Mouse (Mus musculus) lung, postnatal 0 days (tissue): ENCODE measurements around the gene Cilp. TPM values are rescaled to one million over a fixed set of nuclear protein-coding genes. Genes with fewer than 3 reads are reported as not detected.
"Not testable (repeated sequence)": the region's sequence is repeated elsewhere in the genome, so short reads cannot be mapped to it uniquely, and the experiment has no call there.

ENCODE experiments used
- ATAC-seq: fragments of 200-750 bp; cut with Nextera tagmentation; 2 replicates; pipeline ENCODE4 v1.8.0; 2017; ENCODE audit warnings: moderate library complexity
- DNase-seq: peaks from one replicate; pipeline ENCODE4 v3.0.0-alpha.2; 2016; ENCODE audit warnings: low spot score
- H3K27ac ChIP-seq: fragments of 300-500 bp; sonication (generic); 2 replicates; pipeline ENCODE4 v1.5.1; 2014; ENCODE audit warnings: antibody characterized with exemption, mild to moderate bottlenecking, low read length, mixed read lengths
- H3K27me3 ChIP-seq: fragments of 300-500 bp; sonication (generic); replicated peaks from 2 replicates; pipeline ENCODE4 v1.6.1; 2014; ENCODE audit warnings: low read length, mixed read lengths; ENCODE audit not compliant: insufficient read depth
- H3K36me3 ChIP-seq: fragments of 300-500 bp; sonication (generic); 2 replicates; pipeline ENCODE4 v1.6.1; 2014; ENCODE audit warnings: low read length, mixed read lengths; ENCODE audit not compliant: insufficient read depth
- H3K4me1 ChIP-seq: fragments of 300-500 bp; sonication (generic); 2 replicates; pipeline ENCODE4 v1.6.1; 2014; ENCODE audit warnings: antibody characterized with exemption, low read depth, low read length, mixed read lengths; ENCODE audit not compliant: insufficient read depth
- H3K4me2 ChIP-seq: fragments of 300-500 bp; sonication (generic); replicated peaks from 2 replicates; pipeline ENCODE4 v1.6.1; 2014; ENCODE audit warnings: low read depth, mild to moderate bottlenecking, low read length, moderate library complexity, mixed read lengths
- H3K4me3 ChIP-seq: fragments of 300-500 bp; sonication (generic); 2 replicates; pipeline ENCODE4 v1.5.1; 2014; ENCODE audit warnings: low read depth, low read length
- H3K9ac ChIP-seq: fragments of 300-500 bp; sonication (generic); replicated peaks from 2 replicates; pipeline ENCODE4 v1.6.1; 2014; ENCODE audit warnings: low read depth, mild to moderate bottlenecking
- H3K9me3 ChIP-seq: fragments of 300-500 bp; sonication (generic); 2 replicates; pipeline ENCODE4 v1.6.1; 2016; ENCODE audit warnings: low read length, mixed read lengths
- CTCF ChIP-seq: IDR thresholded peaks from 2 replicates; pipeline ENCODE4 v1.5.1; 2016; ENCODE audit warnings: antibody characterized with exemption, mild to moderate bottlenecking
- EP300 ChIP-seq: IDR thresholded peaks from 2 replicates; pipeline ENCODE4 v1.6.1; 2016; ENCODE audit warnings: antibody characterized with exemption, mild to moderate bottlenecking, control low read depth
- WGBS: fragments of 180-500 bp; shearing (Covaris S2); extraction: QIAGEN DNeasy Blood & Tissue Kit; methylation state at CpG from one replicate; pipeline ENCODE4 v1.1.7; 2014; 5-methylcytosine and 5-hydroxymethylcytosine counted together
- polyA plus RNA-seq: library from polyadenylated mRNA; unstranded; fragments of >200 nt; fragmentation: Nextera tagmentation; extraction: Ambion mirVana; gene quantifications from 2 replicates; pipeline ENCODE4 v1.2.1, GENCODE M21; 2015

Gene Cilp
- polyA plus RNA-seq, 1 experiment from 2014 or later: 0.13 TPM

DNA sequence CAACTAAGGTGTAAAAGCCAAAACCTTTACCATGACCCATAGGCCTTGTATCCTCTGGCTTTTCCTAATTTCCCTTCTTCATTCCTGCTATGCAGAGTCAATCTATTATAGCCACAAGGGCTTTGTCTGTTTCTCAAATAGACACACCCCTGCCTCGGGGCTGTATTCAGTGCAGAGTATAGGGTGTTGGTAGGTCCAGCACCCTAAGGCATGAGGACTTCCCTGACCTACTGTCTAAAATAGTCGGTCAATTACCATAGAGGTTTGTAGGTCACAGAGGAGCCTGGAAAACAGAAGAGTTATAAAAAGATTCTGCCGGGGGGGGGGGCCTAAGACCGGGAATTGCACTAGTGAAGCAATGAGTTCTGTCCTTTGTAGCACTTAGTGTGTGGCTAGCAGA lies 8.9 kb downstream of the Cilp start:
- no peak for ATAC-seq
- H3K36me3 ChIP-seq: no peaks in the 10 kb centered on the region
- no peaks in the 10 kb centered on the region for H3K4me1 ChIP-seq
- WGBS: 70% methylated on average over 4 of the region's 4 CpGs
- H3K9me3 ChIP-seq: no peaks in the 10 kb centered on the region
- H3K4me2 ChIP-seq: no peak overlapping the region
- no peak overlapping the region for H3K4me3 ChIP-seq
- H3K27ac ChIP-seq: no peak overlapping the region
- no peaks in the 10 kb centered on the region for H3K27me3 ChIP-seq
- no peak for DNase-seq
- TF ChIP-seq CTCF: no peak
- no peak for TF ChIP-seq EP300
- H3K9ac ChIP-seq: no peak overlapping the region

DNA sequence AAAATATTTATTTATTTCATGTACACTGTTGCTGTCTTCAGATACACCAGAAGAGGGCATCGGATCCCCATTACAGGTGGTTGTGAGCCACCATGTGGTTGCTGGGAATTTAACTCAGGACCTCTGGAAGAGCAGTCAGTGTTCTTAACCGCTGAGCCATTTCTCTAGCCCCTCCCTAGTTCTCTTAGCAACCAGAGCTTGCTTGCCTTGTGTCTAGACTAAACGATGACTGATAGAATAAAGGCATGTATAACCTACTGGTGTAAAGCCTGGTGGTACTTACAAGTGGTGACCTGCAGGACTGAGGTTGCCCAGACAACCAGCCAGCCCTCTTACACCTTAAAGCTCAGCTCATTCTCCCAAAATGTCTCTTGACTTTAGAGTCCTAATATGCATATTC lies 9.9 kb downstream of the Cilp start:
- ATAC-seq, DNase-seq: not testable (repeated sequence)
- WGBS: 71% methylated on average over 3 of the region's 3 CpGs

DNA sequence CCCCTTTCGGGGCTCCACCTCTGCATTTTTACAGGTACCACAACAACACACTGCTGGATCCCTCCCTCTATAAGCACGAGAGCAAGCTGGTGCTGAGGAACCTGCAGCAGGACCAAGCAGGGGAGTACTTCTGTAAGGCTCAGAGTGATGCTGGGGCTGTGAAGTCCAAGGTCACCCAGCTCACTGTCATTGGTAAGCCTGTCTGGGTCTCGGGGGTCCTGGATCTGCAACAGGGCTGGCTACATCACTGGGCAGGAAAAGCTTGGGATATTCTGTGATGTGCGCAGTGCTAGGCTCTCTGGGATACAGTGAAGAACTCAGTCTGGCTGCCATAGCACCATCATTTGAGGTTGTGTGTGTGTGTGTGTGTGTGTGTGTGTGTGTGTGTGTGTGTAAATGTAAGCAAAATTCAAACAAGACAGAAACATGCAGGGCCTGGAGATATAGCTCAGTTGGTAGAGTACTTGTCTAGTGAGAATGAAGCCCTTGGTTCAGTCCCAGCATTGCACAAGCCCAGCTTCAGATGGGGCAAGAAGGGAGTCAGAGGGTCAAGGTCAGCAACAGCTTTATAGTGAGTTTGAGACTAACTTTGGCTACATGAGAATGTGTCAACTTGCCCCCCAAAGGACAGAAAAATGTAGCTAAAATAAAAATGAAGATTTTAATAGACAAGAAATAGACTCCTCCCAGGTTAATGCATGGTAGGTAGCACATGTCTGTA lies 11.0 kb downstream of the Cilp start:
- DNase-seq (no peak), ATAC-seq (no peak)
- H3K4me2 ChIP-seq: no peak overlapping the region
- no peaks in the 10 kb centered on the region for H3K27me3 ChIP-seq
- H3K4me1 ChIP-seq: no peaks in the 10 kb centered on the region
- whole genome bisulfite sequencing: 81% methylated on average over 4 of the region's 4 CpGs
- H3K9ac ChIP-seq: no peak overlapping the region
- H3K36me3 ChIP-seq: no peaks in the 10 kb centered on the region
- H3K9me3 ChIP-seq: no peaks in the 10 kb centered on the region
- TF ChIP-seq EP300 (no peak), CTCF (no peak)
- H3K27ac ChIP-seq: no peak overlapping the region
- H3K4me3 ChIP-seq: no peak overlapping the region

More for the DNA sequence above, 9.9 kb downstream of the Cilp start:
- not testable (repeated sequence) for H3K4me1 ChIP-seq, H3K4me2 ChIP-seq, H3K9me3 ChIP-seq, H3K36me3 ChIP-seq, H3K4me3 ChIP-seq, H3K9ac ChIP-seq, H3K27me3 ChIP-seq, H3K27ac ChIP-seq

DNA sequence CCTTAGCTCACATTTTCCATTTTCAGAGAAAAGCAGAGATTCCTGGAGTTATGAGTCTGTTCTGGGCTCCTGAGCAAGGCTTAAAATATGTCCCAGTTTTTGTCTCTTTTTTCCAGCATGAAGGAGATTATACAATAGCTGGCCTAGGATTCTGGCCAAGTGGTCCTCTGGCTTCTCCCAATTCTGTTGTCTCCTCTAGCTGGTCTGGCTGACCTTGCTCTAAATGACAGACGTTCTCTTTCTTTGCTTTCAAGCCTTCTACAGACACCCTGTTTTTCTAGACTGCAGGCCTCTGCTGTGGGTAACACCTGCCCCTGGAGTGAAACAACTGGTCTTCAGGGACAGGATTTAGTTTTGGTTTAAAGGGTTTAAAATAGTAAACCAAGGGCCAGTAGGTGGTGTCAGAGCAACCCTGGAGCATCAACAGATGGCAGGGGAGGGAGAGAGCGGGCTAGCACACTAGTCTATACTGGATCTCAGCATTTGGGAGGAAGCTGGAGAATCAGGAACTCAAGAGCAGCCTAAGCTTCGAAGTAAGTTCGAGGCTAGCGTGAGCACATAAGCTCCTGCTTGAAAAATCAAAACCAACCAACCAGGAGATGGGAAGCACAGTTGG lies 16.7 kb downstream of the Cilp start:
- WGBS: 77% methylated on average over 5 of the region's 5 CpGs
- DNase-seq: no peak

DNA sequence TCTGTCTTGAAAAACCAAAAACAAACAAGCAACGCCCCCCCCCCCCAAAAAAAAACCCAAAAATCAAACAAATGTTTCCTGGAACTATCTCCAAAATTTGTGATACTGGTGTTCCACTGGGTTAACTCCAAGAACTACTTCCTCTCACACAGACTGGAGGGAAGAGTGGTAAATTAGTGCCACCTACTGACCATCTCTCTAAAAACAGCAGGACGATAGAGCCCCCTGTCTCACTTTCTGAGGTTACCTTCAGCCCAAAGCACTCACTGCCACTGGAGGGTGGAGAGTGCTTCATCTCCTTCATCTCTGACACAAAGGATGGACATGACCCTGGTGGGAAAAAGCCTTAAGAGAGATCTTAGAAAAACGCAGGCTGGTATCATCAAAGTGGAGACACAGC lies 18.3 kb downstream of the Cilp start:
- ATAC-seq: peak; percentile 62; the same call in 1 of the 2 replicates
- no peak overlapping the region for H3K4me3 ChIP-seq
- no peaks in the 10 kb centered on the region for H3K9me3 ChIP-seq
- DNase-seq: peak; percentile 83
- WGBS: 1% methylated on average over 3 of the region's 3 CpGs
- H3K9ac ChIP-seq: no peak overlapping the region
- H3K27me3 ChIP-seq: no peaks in the 10 kb centered on the region
- H3K4me2 ChIP-seq: no peak overlapping the region
- no peaks in the 10 kb centered on the region for H3K36me3 ChIP-seq
- peak; percentile 80 for TF ChIP-seq CTCF
- no peak for TF ChIP-seq EP300
- H3K4me1 ChIP-seq: no peaks in the 10 kb centered on the region
- H3K27ac ChIP-seq: no peak overlapping the region

More for the DNA sequence above, 16.7 kb downstream of the Cilp start:
- H3K4me2 ChIP-seq: no peak overlapping the region
- H3K36me3 ChIP-seq: no peaks in the 10 kb centered on the region
- no peak for ATAC-seq
- no peaks in the 10 kb centered on the region for H3K27me3 ChIP-seq
- H3K4me1 ChIP-seq: no peaks in the 10 kb centered on the region
- H3K9ac ChIP-seq: no peak overlapping the region
- no peak overlapping the region for H3K4me3 ChIP-seq
- H3K9me3 ChIP-seq: no peaks in the 10 kb centered on the region
- TF ChIP-seq EP300 (no peak), CTCF (peak; percentile 14)
- no peak overlapping the region for H3K27ac ChIP-seq

DNA sequence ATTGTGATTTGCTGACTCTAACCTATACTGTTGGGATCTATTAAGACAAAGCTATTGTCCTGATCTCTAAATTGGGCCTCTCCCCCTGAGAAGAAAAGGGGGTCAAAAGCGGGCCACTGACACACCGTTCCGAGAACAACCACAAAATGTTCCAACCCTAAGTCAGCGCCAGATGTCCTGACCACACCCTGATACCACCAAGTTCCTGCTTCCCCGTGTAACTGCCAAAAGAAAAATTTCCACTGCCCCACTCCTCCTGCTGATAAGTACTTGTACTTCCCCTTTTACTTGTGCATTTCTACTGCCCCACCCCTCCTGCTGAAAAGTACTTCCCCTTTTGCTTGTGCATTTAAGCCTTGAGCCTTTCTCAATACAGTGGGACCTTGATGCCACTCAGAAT lies 23.3 kb downstream of the Cilp start:
- not testable (repeated sequence) for ATAC-seq, H3K4me1 ChIP-seq, DNase-seq, H3K4me3 ChIP-seq, H3K36me3 ChIP-seq, H3K4me2 ChIP-seq, H3K9ac ChIP-seq, H3K27me3 ChIP-seq, H3K27ac ChIP-seq, H3K9me3 ChIP-seq
- WGBS: 57% methylated on average over 5 of the region's 5 CpGs

DNA sequence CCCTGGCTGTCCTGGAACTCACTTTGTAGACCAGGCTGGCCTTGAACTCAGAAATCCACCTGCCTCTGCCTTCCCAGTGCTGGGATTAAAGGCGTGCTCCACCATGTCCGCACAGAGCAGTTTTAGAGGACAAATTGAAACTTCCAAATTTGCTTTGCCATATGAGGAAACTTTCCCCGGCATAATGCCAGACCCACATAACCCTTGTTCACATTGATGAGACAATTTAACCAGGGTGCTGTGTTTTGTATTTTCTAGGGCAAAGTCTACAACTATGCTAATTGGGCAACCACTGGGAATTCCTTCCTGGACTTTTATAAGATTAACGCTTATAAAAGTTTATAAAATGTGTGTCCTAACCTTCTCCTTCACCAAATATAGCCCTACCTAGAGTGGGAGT lies 25.0 kb downstream of the Cilp start:
- 89% methylated on average over 4 of the region's 4 CpGs for WGBS
- Histone ChIP-seq H3K4me3 (no peak overlapping the region), H3K4me1 (no peaks in the 10 kb centered on the region), H3K27ac (no peak overlapping the region), H3K4me2 (no peak overlapping the region), H3K36me3 (no peaks in the 10 kb centered on the region), H3K9me3 (no peaks in the 10 kb centered on the region), H3K27me3 (no peaks in the 10 kb centered on the region), H3K9ac (no peak overlapping the region)
- no peak for DNase-seq
- TF ChIP-seq CTCF (no peak), EP300 (no peak)
- ATAC-seq: no peak
